Mouse (Mus musculus) heart, embryonic 15.5 days (tissue): Measurements from ENCODE around the gene Atp2a2. TPM values are rescaled to one million over a fixed set of nuclear protein-coding genes. Genes with fewer than 3 reads are reported as not detected.

Experiments used
- ATAC-seq: fragments of 200-750 bp; cut with Nextera tagmentation; replicated peaks from 2 replicates; pipeline ENCODE4 v1.8.0; 2017; ENCODE audit warnings: low read depth, moderate TSS enrichment; ENCODE audit not compliant: insufficient number of reproducible peaks, insufficient read depth, low FRiP score
- H3K27ac ChIP-seq: fragments of 300-500 bp; sonication (generic); 2 replicates; pipeline ENCODE4 v1.5.1; 2015; ENCODE audit warnings: mild to moderate bottlenecking, inconsistent platforms
- H3K27me3 ChIP-seq: fragments of 300-500 bp; sonication (generic); 2 replicates; pipeline ENCODE4 v1.6.1; 2015; ENCODE audit warnings: inconsistent platforms
- H3K36me3 ChIP-seq: fragments of 300-500 bp; sonication (generic); 2 replicates; pipeline ENCODE4 v1.6.1; 2015; ENCODE audit warnings: mild to moderate bottlenecking, inconsistent platforms
- H3K4me1 ChIP-seq: fragments of 300-500 bp; sonication (generic); replicated peaks from 2 replicates; pipeline ENCODE4 v1.6.1; 2015; ENCODE audit warnings: inconsistent platforms
- H3K4me2 ChIP-seq: fragments of 300-500 bp; sonication (generic); 2 replicates; pipeline ENCODE4 v1.6.1; 2015; ENCODE audit warnings: inconsistent platforms, mild to moderate bottlenecking, moderate library complexity
- H3K4me3 ChIP-seq: fragments of 300-500 bp; sonication (generic); 2 replicates; pipeline ENCODE4 v1.5.1; 2015; ENCODE audit warnings: mild to moderate bottlenecking, inconsistent platforms
- H3K9ac ChIP-seq: fragments of 300-500 bp; sonication (generic); 2 replicates; pipeline ENCODE4 v1.6.1; 2015; ENCODE audit warnings: mild to moderate bottlenecking, inconsistent platforms
- H3K9me3 ChIP-seq: fragments of 300-500 bp; sonication (generic); replicated peaks from 2 replicates; pipeline ENCODE4 v1.6.1; 2016; ENCODE audit warnings: inconsistent platforms
- WGBS: fragments of 180-500 bp; shearing (Covaris S2); methylation state at CpG from one replicate; pipeline ENCODE4 v1.1.7; 2015; ENCODE audit warnings: mixed read lengths; 5-methylcytosine and 5-hydroxymethylcytosine counted together
- polyA plus RNA-seq: library from polyadenylated mRNA; unstranded; fragments of >200 nt; fragmentation: Nextera tagmentation; extraction: Ambion mirVana; gene quantifications from 2 replicates; pipeline ENCODE4 v1.2.1, GENCODE M21; 2015

The Atp2a2 gene
- polyA plus RNA-seq, 1 experiment from 2014 or later: 288 TPM

- Histone ChIP-seq H3K27ac (no peak overlapping the region), H3K4me1 (peaks cover 20% of the 10 kb centered on the region), H3K27me3 (no peaks in the 10 kb centered on the region), H3K9me3 (no peaks in the 10 kb centered on the region), H3K36me3 (peaks cover 50% of the 10 kb centered on the region), H3K9ac (no peak overlapping the region), H3K4me2 (no peak overlapping the region), H3K4me3 (no peak overlapping the region)
- 93% methylated on average over 10 of the region's 10 CpGs for WGBS
- ATAC-seq: no peak
Observed at GRCm38 (mm10) chr5:122405537-122405936, 96.5 kb downstream of the Atp2a2 start.

Other genes with a start within 250 kb of the Atp2a2 start
- 2.5 and 3.3 TPM in 2 replicates for gene Tctn1, start 237.8 kb downstream of the Atp2a2 start, polyA plus RNA-seq
- gene Pptc7, start 217.9 kb downstream of the Atp2a2 start, polyA plus RNA-seq: 11.9 and 12.2 TPM in 2 replicates
- gene Rad9b, start 148.0 kb downstream of the Atp2a2 start, polyA plus RNA-seq: 7.2 and 8.0 TPM in 2 replicates
- gene Vps29, start 147.9 kb downstream of the Atp2a2 start, polyA plus RNA-seq: 177 and 206 TPM in 2 replicates
- 49.4 and 51.7 TPM in 2 replicates for gene Gpn3, start 130.3 kb downstream of the Atp2a2 start, polyA plus RNA-seq
- 43.7 and 53.7 TPM in 2 replicates for gene Fam216a, start 129.9 kb downstream of the Atp2a2 start, polyA plus RNA-seq
- 98.6 and 103 TPM in 2 replicates for gene Arpc3, start 110.3 kb downstream of the Atp2a2 start, polyA plus RNA-seq
- 30.2 and 38.5 TPM in 2 replicates for gene Anapc7, start 80.5 kb downstream of the Atp2a2 start, polyA plus RNA-seq
- 30.7 and 39.3 TPM in 2 replicates for gene Ift81, start 112.3 kb upstream of the Atp2a2 start, polyA plus RNA-seq
- gene P2rx7, start 141.7 kb upstream of the Atp2a2 start, polyA plus RNA-seq: 3.0 and 3.7 TPM in 2 replicates
- 19.2 and 21.0 TPM in 2 replicates for gene P2rx4, start 205.3 kb upstream of the Atp2a2 start, polyA plus RNA-seq